Mouse (Mus musculus): Measurements from ENCODE around the gene Gm10638. TPM values are rescaled to one million over a fixed set of nuclear protein-coding genes. Genes with fewer than 3 reads are reported as not detected.

Gm10638 gene
- polyA plus RNA-seq, 1 experiment from 2014 or later, result 1.7 TPM

DNA sequence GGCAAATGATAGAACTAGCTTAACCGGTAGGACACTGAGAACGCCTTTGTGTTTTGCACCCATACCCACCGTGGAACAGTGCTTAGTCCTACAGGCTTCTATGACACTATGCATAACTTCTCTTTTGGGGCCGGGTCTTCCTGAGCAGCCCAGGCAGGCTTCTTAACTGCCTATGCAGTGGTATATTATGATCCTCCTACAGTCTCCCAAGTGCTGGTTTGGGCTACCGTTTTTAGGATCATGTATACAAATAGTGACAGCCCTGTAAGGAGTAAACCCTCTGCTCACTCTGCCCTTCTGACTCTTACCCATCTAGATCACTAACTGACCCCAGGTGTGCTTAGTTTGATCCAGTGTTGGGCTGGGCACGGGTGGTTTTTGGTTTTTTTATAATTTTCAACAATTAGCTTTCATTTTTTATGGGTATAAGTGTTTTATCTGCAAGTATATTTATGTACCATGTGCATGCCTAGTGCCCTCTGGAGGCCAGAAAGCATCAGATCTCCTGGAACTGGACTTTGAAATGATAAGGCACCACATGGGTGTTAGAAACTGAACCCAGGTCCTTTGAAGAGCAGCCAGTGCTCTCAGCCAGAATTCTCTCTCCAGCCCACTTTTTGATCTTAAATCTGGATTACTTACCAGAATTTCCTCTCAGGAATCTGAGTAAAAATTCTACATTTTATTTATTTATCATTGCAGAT, 24.6 kb upstream of the Gm10638 start:
- no peak overlapping the region for H3K4me2 ChIP-seq (ENCODE audit: low read depth, low read length)
- 83% methylated on average over 6 of the region's 6 CpGs for WGBS (ENCODE audit: insufficient replicate concordance)
- DNase-seq (no peak), ATAC-seq (no peak)
- H3K4me3 ChIP-seq (ENCODE audit: low read depth, low read length), result no peak overlapping the region
- H3K27me3 ChIP-seq (ENCODE audit: insufficient read depth, low read length), result no peaks in the 10 kb centered on the region
- TF ChIP-seq EP300 (IDR thresholded peaks at IDR 0.05; ENCODE audit: low read depth) (no peak), CTCF (IDR thresholded peaks at IDR 0.05; ENCODE audit: low read depth) (peak; percentile 47)
- H3K27ac ChIP-seq (ENCODE audit: low read depth), result no peak overlapping the region
- peaks cover 41% of the 10 kb centered on the region for H3K36me3 ChIP-seq (replicated peaks; ENCODE audit: insufficient read depth, low read length)
- H3K4me1 ChIP-seq (ENCODE audit: insufficient read depth), result no peaks in the 10 kb centered on the region
- no peaks in the 10 kb centered on the region for H3K9me3 ChIP-seq (ENCODE audit: low read length)
- no peak overlapping the region for H3K9ac ChIP-seq (replicated peaks)

DNA sequence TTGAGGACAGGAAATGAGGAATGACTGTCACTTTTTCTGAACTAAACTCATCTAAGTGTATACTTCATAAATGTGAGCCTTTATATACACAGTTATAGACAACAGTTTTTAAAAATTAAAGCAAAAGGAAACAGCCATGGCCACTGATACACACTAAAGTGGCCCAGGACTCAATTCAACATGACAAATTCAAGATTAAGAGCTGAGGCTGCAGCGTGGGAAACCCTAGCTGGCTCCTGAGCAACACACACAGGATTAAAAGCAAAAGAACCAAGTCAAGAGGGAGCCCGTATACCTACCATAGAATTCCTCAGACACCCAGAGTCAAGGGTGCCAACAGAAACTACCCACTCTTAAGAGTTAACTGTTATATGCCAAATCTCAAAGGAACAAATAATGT, 24.0 kb upstream of the Gm10638 start:
- H3K36me3 ChIP-seq (replicated peaks; ENCODE audit: insufficient read depth, low read length), result peaks cover 38% of the 10 kb centered on the region

DNA sequence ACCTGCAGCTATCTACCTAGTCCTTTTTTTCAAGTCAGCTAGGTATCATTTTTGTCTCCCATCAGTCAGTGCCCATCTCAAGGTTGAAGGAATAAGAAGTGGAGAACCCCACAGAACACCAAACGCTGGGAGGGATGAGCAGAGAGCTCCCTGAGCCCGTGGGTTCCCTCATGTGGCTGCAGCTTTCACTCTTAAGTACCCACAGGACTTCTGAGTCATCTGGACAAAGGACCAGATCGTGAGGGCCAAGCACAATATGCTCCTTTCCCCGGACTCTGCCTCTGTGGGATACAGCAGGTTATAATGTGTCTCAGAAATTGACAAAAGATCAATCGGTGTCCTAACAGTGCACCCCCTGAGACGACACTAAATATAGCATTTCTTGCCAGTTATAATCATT, 18.5 kb upstream of the Gm10638 start:
- Histone ChIP-seq H3K36me3 (replicated peaks; ENCODE audit: insufficient read depth, low read length) (peaks cover 10% of the 10 kb centered on the region; the same call in 1 of the 2 replicates), H3K4me3 (ENCODE audit: low read depth, low read length) (no peak overlapping the region), H3K4me2 (ENCODE audit: low read depth, low read length) (no peak overlapping the region), H3K27me3 (ENCODE audit: insufficient read depth, low read length) (no peaks in the 10 kb centered on the region), H3K9ac (replicated peaks) (no peak overlapping the region), H3K27ac (ENCODE audit: low read depth) (no peak overlapping the region), H3K4me1 (ENCODE audit: insufficient read depth) (peaks cover 20% of the 10 kb centered on the region), H3K9me3 (ENCODE audit: low read length) (no peaks in the 10 kb centered on the region)
- TF ChIP-seq CTCF (IDR thresholded peaks at IDR 0.05; ENCODE audit: low read depth), result no peak
- no peak for TF ChIP-seq EP300 (IDR thresholded peaks at IDR 0.05; ENCODE audit: low read depth)
- WGBS (ENCODE audit: insufficient replicate concordance), result 62% methylated on average over 6 of the region's 6 CpGs
- DNase-seq (no peak), ATAC-seq (no peak)

More for the DNA sequence above, 24.0 kb upstream of the Gm10638 start:
- Histone ChIP-seq H3K4me3 (ENCODE audit: low read depth, low read length) (no peak overlapping the region), H3K4me2 (ENCODE audit: low read depth, low read length) (no peak overlapping the region), H3K27me3 (ENCODE audit: insufficient read depth, low read length) (no peaks in the 10 kb centered on the region), H3K27ac (ENCODE audit: low read depth) (no peak overlapping the region), H3K9me3 (ENCODE audit: low read length) (no peaks in the 10 kb centered on the region), H3K4me1 (ENCODE audit: insufficient read depth) (no peaks in the 10 kb centered on the region; the same call in 1 of the 2 replicates), H3K9ac (replicated peaks) (no peak overlapping the region)
- ATAC-seq (no peak), DNase-seq (no peak)
- TF ChIP-seq CTCF (IDR thresholded peaks at IDR 0.05; ENCODE audit: low read depth), result no peak
- TF ChIP-seq EP300 (IDR thresholded peaks at IDR 0.05; ENCODE audit: low read depth), result no peak
- WGBS (ENCODE audit: insufficient replicate concordance), result 80% methylated on average over 2 of the region's 2 CpGs

DNA sequence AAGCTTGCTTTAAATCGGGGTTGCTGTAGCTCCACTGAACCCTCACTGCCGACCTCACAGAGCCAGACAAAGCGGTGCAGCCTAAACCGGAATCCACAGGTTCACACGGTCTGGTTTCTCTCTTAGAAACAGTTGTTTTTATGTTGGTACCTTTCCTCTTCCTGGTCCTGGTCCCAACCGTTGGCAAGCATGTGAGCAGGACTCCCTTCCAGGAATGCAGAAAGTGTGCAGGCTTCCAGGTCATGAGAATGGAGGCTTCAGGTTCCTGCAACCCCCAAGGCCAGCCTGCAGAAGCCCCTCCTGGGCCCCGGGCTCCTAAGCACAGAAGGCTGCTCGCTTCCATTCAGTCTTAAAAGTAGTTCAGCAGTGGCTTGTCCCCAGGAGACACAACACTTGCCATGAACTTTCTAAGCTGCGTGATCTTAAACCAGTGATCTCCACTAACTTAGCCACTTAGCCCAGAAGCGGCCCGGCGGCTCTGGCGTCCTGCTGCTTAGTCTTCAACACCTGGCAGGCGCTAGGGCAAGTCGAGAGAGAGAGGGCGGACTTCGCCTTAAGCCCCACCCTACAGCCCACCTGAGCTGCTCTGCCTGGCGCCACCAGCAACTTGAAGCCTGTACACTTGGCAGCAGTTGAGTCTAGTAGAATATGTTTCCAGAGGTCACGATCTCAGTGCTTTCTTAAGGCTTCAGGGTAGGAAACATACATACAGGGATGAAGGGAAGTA, 17.1 kb upstream of the Gm10638 start:
- no peak for ATAC-seq
- DNase-seq, result no peak

DNA sequence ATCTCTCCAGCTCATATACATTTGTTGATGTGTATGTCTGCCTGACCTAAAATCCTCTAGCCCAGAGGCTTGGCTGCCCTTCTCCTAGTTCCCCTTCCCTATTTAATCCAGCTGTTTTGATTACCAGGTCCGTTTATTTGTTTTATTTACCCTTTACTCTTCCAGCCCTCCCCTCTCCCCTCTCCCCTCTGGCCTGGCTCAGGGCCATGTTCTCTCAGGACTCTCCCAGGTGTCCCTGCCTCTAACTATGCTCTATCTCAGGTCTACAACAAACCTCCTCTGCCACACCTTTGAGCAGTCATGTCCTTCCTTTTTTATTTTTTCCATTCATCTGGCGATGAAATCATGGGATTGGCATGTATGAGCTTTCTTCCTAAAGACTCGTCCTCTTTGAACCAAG, 15.2 kb upstream of the Gm10638 start:
- peaks cover 7% of the 10 kb centered on the region; the same call in 1 of the 2 replicates for H3K36me3 ChIP-seq (replicated peaks; ENCODE audit: insufficient read depth, low read length)
- H3K9ac ChIP-seq (replicated peaks), result no peak overlapping the region
- no peaks in the 10 kb centered on the region for H3K27me3 ChIP-seq (ENCODE audit: insufficient read depth, low read length)
- H3K4me1 ChIP-seq (ENCODE audit: insufficient read depth), result peaks cover 27% of the 10 kb centered on the region
- WGBS (ENCODE audit: insufficient replicate concordance), result 57% methylated on average over 3 of the region's 3 CpGs
- no peak overlapping the region for H3K4me2 ChIP-seq (ENCODE audit: low read depth, low read length)
- no peak overlapping the region for H3K27ac ChIP-seq (ENCODE audit: low read depth)
- no peaks in the 10 kb centered on the region for H3K9me3 ChIP-seq (ENCODE audit: low read length)
- TF ChIP-seq EP300 (IDR thresholded peaks at IDR 0.05; ENCODE audit: low read depth) (no peak), CTCF (IDR thresholded peaks at IDR 0.05; ENCODE audit: low read depth) (no peak)
- no peak for DNase-seq
- no peak overlapping the region for H3K4me3 ChIP-seq (ENCODE audit: low read depth, low read length)
- ATAC-seq, result no peak

More for the DNA sequence above, 17.1 kb upstream of the Gm10638 start:
- Histone ChIP-seq H3K9me3 (ENCODE audit: low read length) (no peaks in the 10 kb centered on the region), H3K9ac (replicated peaks) (no peak overlapping the region), H3K4me3 (ENCODE audit: low read depth, low read length) (no peak overlapping the region), H3K4me2 (ENCODE audit: low read depth, low read length) (no peak overlapping the region), H3K27me3 (ENCODE audit: insufficient read depth, low read length) (no peaks in the 10 kb centered on the region), H3K36me3 (replicated peaks; ENCODE audit: insufficient read depth, low read length) (peaks cover 7% of the 10 kb centered on the region; the same call in 1 of the 2 replicates), H3K4me1 (ENCODE audit: insufficient read depth) (peaks cover 20% of the 10 kb centered on the region), H3K27ac (ENCODE audit: low read depth) (no peak overlapping the region)
- no peak for TF ChIP-seq EP300 (IDR thresholded peaks at IDR 0.05; ENCODE audit: low read depth)
- TF ChIP-seq CTCF (IDR thresholded peaks at IDR 0.05; ENCODE audit: low read depth), result no peak
- 68% methylated on average over 19 of the region's 19 CpGs for WGBS (ENCODE audit: insufficient replicate concordance)

DNA sequence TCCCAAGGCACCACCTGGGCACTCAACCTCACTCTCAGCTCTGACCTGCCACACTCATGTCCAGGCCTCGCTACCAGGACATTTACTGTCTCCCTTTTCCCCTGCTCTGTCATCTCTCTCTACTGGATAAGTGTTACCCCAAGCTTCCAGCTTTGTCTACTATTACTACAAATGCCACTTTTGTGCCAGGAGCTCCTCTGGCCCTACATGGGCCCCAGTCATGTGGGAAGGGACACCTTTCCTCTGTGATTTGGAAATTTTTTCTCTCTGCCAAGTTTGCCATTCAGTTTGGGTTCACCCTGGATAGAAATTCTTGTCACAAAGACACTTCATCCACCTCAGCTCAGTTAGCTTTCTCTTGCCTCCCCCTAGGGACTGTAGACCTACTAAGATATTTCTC, 14.6 kb upstream of the Gm10638 start:
- peaks cover 32% of the 10 kb centered on the region for H3K4me1 ChIP-seq (ENCODE audit: insufficient read depth)

More for the DNA sequence above, 14.6 kb upstream of the Gm10638 start:
- TF ChIP-seq CTCF (IDR thresholded peaks at IDR 0.05; ENCODE audit: low read depth) (no peak), EP300 (IDR thresholded peaks at IDR 0.05; ENCODE audit: low read depth) (no peak)
- H3K36me3 ChIP-seq (replicated peaks; ENCODE audit: insufficient read depth, low read length), result peaks cover 7% of the 10 kb centered on the region; the same call in 1 of the 2 replicates
- H3K4me2 ChIP-seq (ENCODE audit: low read depth, low read length), result no peak overlapping the region
- 83% methylated on average over 1 of the region's 1 CpGs for WGBS (ENCODE audit: insufficient replicate concordance)
- H3K9ac ChIP-seq (replicated peaks), result no peak overlapping the region
- H3K9me3 ChIP-seq (ENCODE audit: low read length), result no peaks in the 10 kb centered on the region
- no peak overlapping the region for H3K27ac ChIP-seq (ENCODE audit: low read depth)
- DNase-seq (no peak), ATAC-seq (no peak)
- no peak overlapping the region for H3K4me3 ChIP-seq (ENCODE audit: low read depth, low read length)
- H3K27me3 ChIP-seq (ENCODE audit: insufficient read depth, low read length), result no peaks in the 10 kb centered on the region
